Mouse (Mus musculus): Measurements from ENCODE around the gene Rab40c.

DNA sequence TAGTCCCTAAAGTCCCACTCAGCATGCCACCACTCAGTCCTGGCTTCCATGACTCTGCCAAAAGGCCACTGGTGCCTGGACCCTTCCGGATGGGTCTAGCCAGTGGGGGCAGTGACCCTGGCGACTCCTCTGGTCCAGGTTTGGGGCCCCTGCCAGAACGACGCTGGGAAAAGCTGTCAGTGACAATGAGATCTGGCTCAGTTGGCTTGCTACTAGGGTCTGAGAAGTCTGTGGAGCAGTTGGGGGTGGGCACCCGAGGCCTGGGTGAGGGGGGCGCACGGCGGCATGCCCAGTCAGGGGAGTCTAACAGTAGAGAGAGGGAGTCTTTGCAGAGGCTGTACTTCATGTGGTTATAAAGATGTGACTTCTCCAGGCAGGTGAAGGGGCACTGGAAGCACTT, 28.5 kb upstream of the Rab40c start:
- no peak for TF ChIP-seq CTCF (IDR thresholded peaks at IDR 0.05; ENCODE audit: low read depth, low read length)
- no peak for TF ChIP-seq POLR2A (IDR thresholded peaks at IDR 0.05; ENCODE audit: extremely low read depth, insufficient read depth, low read length)

Data from liver, adult 2 months (tissue).